Mouse (Mus musculus): ENCODE results near the gene Lmbr1. TPM values are rescaled to one million over a fixed set of nuclear protein-coding genes. Genes with fewer than 3 reads are reported as not detected.
A peak's percentile ranks its signal among the peaks of the same experiment; 100 is the strongest.
"Not testable (repeated sequence)": the region's sequence is repeated elsewhere in the genome, so short reads cannot be mapped to it uniquely, and the experiment has no call there.

Lmbr1 gene
- 10 to 100 TPM; 24.2 to 26.7 TPM for total RNA-seq (2021)
- long read RNA-seq, experiment 1, full-length matches to known transcripts, result 13 of 22 reads
- long read RNA-seq, experiment 1, partial matches to known transcripts, result 2 of 22 reads
- long read RNA-seq, experiment 1, other reads (novel, unspliced or antisense), result 7 of 22 reads
- long read RNA-seq, experiment 2, full-length matches to known transcripts, result 24 of 32 reads
- long read RNA-seq, experiment 2, partial matches to known transcripts, result 0 of 32 reads
- long read RNA-seq, experiment 2, other reads (novel, unspliced or antisense), result 8 of 32 reads

- Histone ChIP-seq H3K4me3 (peak within 1 kb of the TSS; percentile 60), H3K27ac (peak within 1 kb of the TSS; percentile 84)
- no peak for TF ChIP-seq CTCF (conservative IDR thresholded peaks at IDR 0.05)
- DNase-seq (ENCODE audit: low spot score in 2 of 2), result peak; percentile 93 to 95
Measured at GRCm38 (mm10) chr5:29378298-29379036, at the start of gene Lmbr1. TSS of gene Lmbr1 (minus strand) at chr5:29378390.

GRCm38 (mm10) chr5:29423330-29423729 is 45.1 kb upstream of the Lmbr1 start:
- DNase-seq (ENCODE audit: low spot score in 2 of 2); H3K4me3 ChIP-seq; H3K27ac ChIP-seq: not testable (repeated sequence)

GRCm38 (mm10) chr5:29413041-29413440 is 34.9 kb upstream of the Lmbr1 start:
- no peak for DNase-seq (ENCODE audit: low spot score in 2 of 2)
- peak; percentile 54 for TF ChIP-seq CTCF (conservative IDR thresholded peaks at IDR 0.05)
- no peak overlapping the region for H3K27ac ChIP-seq
- H3K4me3 ChIP-seq, result no peak overlapping the region

GRCm38 (mm10) chr5:29410854-29411253 is 32.7 kb upstream of the Lmbr1 start:
- Histone ChIP-seq H3K4me3 (no peak overlapping the region), H3K27ac (no peak overlapping the region)
- no peak for TF ChIP-seq CTCF (conservative IDR thresholded peaks at IDR 0.05)
- no peak for DNase-seq (ENCODE audit: low spot score in 2 of 2)

- no peak for DNase-seq (ENCODE audit: low spot score in 2 of 2)
- Histone ChIP-seq H3K4me3 (no peak overlapping the region), H3K27ac (no peak overlapping the region)
- no peak for TF ChIP-seq CTCF (conservative IDR thresholded peaks at IDR 0.05)
Measured at GRCm38 (mm10) chr5:29398427-29398826, 20.2 kb upstream of the Lmbr1 start.

GRCm38 (mm10) chr5:29388944-29389765 is 11.0 kb upstream of the Lmbr1 start:
- H3K4me3 ChIP-seq, result no peak overlapping the region
- peak; percentile 99 for TF ChIP-seq CTCF (conservative IDR thresholded peaks at IDR 0.05)
- DNase-seq (ENCODE audit: low spot score in 2 of 2), result peak; percentile 49 to 85
- no peak overlapping the region for H3K27ac ChIP-seq

GRCm38 (mm10) chr5:29388181-29388943 is 10.2 kb upstream of the Lmbr1 start:
- no peak for TF ChIP-seq CTCF (conservative IDR thresholded peaks at IDR 0.05)
- no peak for DNase-seq (ENCODE audit: low spot score in 2 of 2)
- Histone ChIP-seq H3K4me3 (no peak overlapping the region), H3K27ac (no peak overlapping the region)

GRCm38 (mm10) chr5:29387591-29387990 is 9.4 kb upstream of the Lmbr1 start:
- no peak overlapping the region for H3K27ac ChIP-seq
- DNase-seq (ENCODE audit: low spot score in 2 of 2), result no peak
- TF ChIP-seq CTCF (conservative IDR thresholded peaks at IDR 0.05), result no peak
- H3K4me3 ChIP-seq, result no peak overlapping the region

- TF ChIP-seq CTCF (conservative IDR thresholded peaks at IDR 0.05), result no peak
- no peak for DNase-seq (ENCODE audit: low spot score in 2 of 2)
- no peak overlapping the region for H3K4me3 ChIP-seq
- no peak overlapping the region for H3K27ac ChIP-seq
Measured at GRCm38 (mm10) chr5:29382776-29383175, 4.6 kb upstream of the Lmbr1 start.

GRCm38 (mm10) chr5:29380091-29380490 is 1.9 kb upstream of the Lmbr1 start:
- Histone ChIP-seq H3K4me3 (no peak overlapping the region), H3K27ac (no peak overlapping the region)
- DNase-seq (ENCODE audit: low spot score in 2 of 2), result no peak
- TF ChIP-seq CTCF (conservative IDR thresholded peaks at IDR 0.05), result no peak

- H3K27ac ChIP-seq, result peak overlapping the region; percentile 84
- TF ChIP-seq CTCF (conservative IDR thresholded peaks at IDR 0.05), result no peak
- DNase-seq (ENCODE audit: low spot score in 2 of 2), result peak in 1 of 2 experiments; percentile 9
- H3K4me3 ChIP-seq, result peak overlapping the region; percentile 60
Measured at GRCm38 (mm10) chr5:29377590-29378297, 446 bp downstream of the Lmbr1 start.

- TF ChIP-seq CTCF (conservative IDR thresholded peaks at IDR 0.05), result no peak
- Histone ChIP-seq H3K4me3 (no peak overlapping the region), H3K27ac (no peak overlapping the region)
- no peak for DNase-seq (ENCODE audit: low spot score in 2 of 2)
Measured at GRCm38 (mm10) chr5:29363511-29363910, 14.7 kb downstream of the Lmbr1 start.
